Mouse (Mus musculus): ENCODE measurements around the gene Clasp2. TPM values are rescaled to one million over a fixed set of nuclear protein-coding genes. Genes with fewer than 3 reads are reported as not detected.

Clasp2 gene
- polyA plus RNA-seq, 1 experiment = 122 TPM

Other genes starting within 250 kb of the Clasp2 start
- 39.8 and 44.6 TPM in 2 replicates for gene Pdcd6ip, start 33.2 kb upstream of the Clasp2 start, polyA plus RNA-seq (2012; rRNA removed)
- gene Ubp1, start 189.5 kb downstream of the Clasp2 start, polyA plus RNA-seq (2012; rRNA removed) = 131 and 152 TPM in 2 replicates

Measured in frontal cortex, adult 2 months (tissue).